Mouse (Mus musculus): ENCODE results near the gene Vmp1. TPM values are rescaled to one million over a fixed set of nuclear protein-coding genes. Genes with fewer than 3 reads are reported as not detected.
A peak's percentile ranks its signal among the peaks of the same experiment; 100 is the strongest.

Vmp1 gene
- polyA plus RNA-seq, 1 experiment from 2014 or later: 90.1 TPM

DNA sequence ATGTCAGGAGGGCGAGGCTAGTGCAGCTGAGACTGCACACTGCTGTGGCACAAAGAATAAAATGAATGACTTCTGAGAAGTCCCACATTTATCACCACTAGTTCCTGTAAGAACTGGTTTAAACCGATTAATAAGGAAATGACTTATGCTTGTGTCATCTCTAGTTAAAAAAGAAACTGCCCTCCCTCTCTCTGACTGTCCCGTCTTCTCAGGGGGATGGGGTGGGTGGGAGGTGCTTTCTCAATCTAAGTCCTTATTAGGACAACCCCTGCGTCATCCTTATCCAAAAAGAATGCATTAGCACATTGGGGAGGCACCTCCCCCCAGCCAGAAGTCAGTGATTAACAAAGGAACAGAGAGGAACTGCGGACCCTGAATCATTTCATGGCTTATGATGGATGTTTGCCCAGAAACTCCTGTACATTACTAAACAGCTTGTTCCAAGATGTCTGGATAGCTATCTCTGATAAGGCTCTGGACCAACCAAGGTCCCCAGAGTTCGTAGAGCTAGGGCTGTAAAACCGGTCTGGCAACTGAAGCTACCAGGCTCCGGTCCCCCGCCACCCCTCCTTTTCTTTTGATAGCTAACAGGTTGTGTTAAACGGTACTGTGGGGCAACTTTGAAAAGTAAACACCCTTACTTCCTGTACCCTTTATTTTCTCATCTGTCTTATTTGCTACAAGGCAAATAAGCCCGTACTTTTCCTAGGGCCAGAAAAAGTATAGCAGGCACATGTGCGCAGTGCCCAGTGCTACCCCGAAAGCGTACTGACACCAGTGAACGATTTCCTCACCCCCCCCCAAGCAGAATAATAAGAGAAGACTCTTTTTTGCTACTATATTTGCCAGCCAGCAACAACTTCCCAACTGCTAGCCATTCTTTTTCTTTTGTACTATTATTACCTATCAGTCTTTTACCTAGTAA is 96.5 kb downstream of the Vmp1 start:
- Histone ChIP-seq H3K9ac (peak overlapping the region; percentile 23; the same call in 1 of the 2 replicates), H3K9me3 (no peaks in the 10 kb centered on the region), H3K4me3 (peak overlapping the region; percentile 38), H3K27me3 (no peaks in the 10 kb centered on the region), H3K4me2 (peak overlapping the region; percentile 37), H3K4me1 (peaks cover 13% of the 10 kb centered on the region), H3K36me3 (no peaks in the 10 kb centered on the region), H3K27ac (peak overlapping the region; percentile 82)
- peak; percentile 84 for ATAC-seq (ENCODE audit: insufficient number of reproducible peaks, low FRiP score, low TSS enrichment, low read depth)
- 5% methylated on average over 15 of the region's 15 CpGs for WGBS

GRCm38 (mm10) chr11:86586177-86586867 is 97.3 kb downstream of the Vmp1 start:
- peak overlapping the region; percentile 82 for H3K27ac ChIP-seq
- 22% methylated on average over 12 of the region's 12 CpGs for WGBS
- no peaks in the 10 kb centered on the region for H3K36me3 ChIP-seq
- H3K27me3 ChIP-seq: no peaks in the 10 kb centered on the region
- peak overlapping the region; percentile 37 for H3K4me2 ChIP-seq
- ATAC-seq (ENCODE audit: insufficient number of reproducible peaks, low FRiP score, low TSS enrichment, low read depth): no peak
- H3K9ac ChIP-seq: peak overlapping the region; percentile 23; the same call in 1 of the 2 replicates
- peak overlapping the region; percentile 38 for H3K4me3 ChIP-seq
- no peaks in the 10 kb centered on the region for H3K9me3 ChIP-seq
- H3K4me1 ChIP-seq: peaks cover 13% of the 10 kb centered on the region

DNA sequence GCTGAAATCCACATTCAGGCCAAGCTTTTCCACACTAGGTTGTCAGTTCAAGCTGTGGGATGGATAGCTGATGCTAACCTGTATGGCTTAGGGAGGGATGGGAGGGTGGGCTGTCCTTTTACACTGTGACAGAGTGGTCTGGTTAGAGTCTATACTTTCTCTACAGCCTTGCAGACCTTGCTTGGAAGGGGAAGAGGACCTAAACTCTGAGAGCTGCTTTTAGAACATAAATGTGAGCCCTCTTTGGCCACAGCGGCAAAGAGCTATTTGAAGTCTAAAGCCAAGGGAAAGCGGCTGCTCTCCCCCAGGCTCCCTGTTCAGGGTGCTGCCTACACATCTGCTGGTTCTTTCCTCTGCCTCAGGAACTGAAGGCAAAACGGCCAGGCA is 98.0 kb downstream of the Vmp1 start:
- no peak for ATAC-seq (ENCODE audit: insufficient number of reproducible peaks, low FRiP score, low TSS enrichment, low read depth)
- no peak overlapping the region for H3K27ac ChIP-seq
- no peaks in the 10 kb centered on the region for H3K27me3 ChIP-seq
- H3K36me3 ChIP-seq: no peaks in the 10 kb centered on the region
- 32% methylated on average over 3 of the region's 3 CpGs for WGBS
- H3K4me3 ChIP-seq: peak overlapping the region; percentile 38
- H3K9ac ChIP-seq: 0 out of 2 replicates have a peak overlapping the region, but pooled peaks have one; percentile 20
- H3K9me3 ChIP-seq: no peaks in the 10 kb centered on the region
- peak overlapping the region; percentile 19 for H3K4me2 ChIP-seq
- H3K4me1 ChIP-seq: peaks cover 13% of the 10 kb centered on the region

DNA sequence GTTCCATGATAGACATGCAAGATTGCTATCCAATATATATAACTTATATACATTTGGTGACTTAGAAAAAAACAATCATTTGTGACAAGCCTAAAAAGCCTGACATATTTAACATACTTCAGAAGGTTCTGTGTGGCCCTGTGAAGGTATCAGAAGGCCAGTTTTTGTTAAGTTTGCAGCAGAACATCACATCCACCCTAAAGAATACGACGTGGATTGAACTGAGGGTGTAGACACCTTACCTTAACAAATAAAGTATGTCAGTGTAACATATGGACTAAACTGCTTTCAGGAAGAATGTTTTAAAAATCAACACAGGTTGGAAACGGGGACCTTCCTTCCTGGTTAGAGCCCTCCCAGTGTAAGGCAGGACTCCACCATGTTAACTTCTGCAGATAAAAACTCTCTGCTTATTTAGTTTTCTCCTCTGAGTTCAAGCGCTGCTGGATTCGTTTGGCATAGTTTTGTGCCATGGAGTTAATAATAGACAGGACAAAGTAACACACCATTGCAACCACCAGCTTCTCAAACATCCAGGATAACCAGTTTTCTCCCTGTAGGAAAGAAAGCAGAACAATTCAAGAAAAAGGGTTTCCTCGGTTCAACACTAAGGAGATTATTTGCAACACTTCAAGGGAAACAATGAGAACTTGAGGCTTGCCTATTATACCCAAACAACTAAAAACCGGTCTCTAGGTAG is 98.6 kb downstream of the Vmp1 start:
- no peaks in the 10 kb centered on the region for H3K9me3 ChIP-seq
- peak overlapping the region; percentile 38 for H3K4me3 ChIP-seq
- WGBS: 77% methylated on average over 7 of the region's 7 CpGs
- ATAC-seq (ENCODE audit: insufficient number of reproducible peaks, low FRiP score, low TSS enrichment, low read depth): no peak
- 0 out of 2 replicates have a peak overlapping the region, but pooled peaks have one; percentile 20 for H3K9ac ChIP-seq
- peaks cover 19% of the 10 kb centered on the region for H3K4me1 ChIP-seq
- no peaks in the 10 kb centered on the region for H3K36me3 ChIP-seq
- H3K27ac ChIP-seq: no peak overlapping the region
- H3K4me2 ChIP-seq: peak overlapping the region; percentile 19; the same call in 1 of the 2 replicates
- H3K27me3 ChIP-seq: no peaks in the 10 kb centered on the region

DNA sequence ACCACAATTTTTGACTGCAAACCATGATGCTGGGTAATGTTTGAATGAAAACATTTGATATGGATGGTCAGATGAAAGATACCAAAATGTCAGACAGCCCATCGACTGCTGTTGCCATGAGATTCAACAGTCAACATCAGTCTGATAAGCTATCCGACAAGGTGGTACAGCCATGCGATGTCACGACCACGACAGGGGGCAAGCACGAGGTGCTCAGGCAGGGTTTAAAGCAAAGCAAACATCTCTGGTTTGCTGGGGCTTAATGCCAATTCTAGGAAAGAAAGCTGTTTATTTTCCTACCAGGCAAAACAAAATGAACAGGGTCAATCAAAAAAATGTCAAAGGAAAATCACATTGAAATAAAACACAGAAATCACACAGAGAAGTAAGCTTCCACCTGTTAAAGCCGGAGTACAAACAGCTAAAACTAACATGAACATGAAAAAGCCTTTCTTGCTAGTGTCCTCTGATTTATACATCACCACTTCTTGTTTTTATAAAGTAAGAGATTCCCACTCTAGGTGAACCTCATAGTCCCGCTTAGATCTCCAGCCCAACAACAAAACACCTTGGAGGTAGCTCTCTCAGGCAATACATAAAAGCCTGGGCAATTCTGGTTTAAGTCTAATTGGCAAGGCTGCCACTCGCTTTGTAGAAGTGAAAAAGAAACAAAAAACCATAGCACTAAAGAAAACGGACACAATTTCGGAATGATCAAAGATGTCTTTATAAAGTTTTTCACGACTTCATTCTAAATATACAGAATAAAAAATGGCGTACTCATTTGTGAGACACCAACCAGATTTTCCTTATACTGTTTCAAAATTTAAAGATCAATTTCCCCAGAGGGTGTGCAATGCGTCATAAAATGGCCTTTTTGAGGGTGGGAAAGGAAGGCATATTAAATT is 99.4 kb downstream of the Vmp1 start:
- H3K9me3 ChIP-seq: no peaks in the 10 kb centered on the region
- ATAC-seq (ENCODE audit: insufficient number of reproducible peaks, low FRiP score, low TSS enrichment, low read depth): no peak
- no peak overlapping the region for H3K9ac ChIP-seq
- no peaks in the 10 kb centered on the region for H3K36me3 ChIP-seq
- H3K4me3 ChIP-seq: no peak overlapping the region
- H3K4me1 ChIP-seq: peaks cover 25% of the 10 kb centered on the region
- H3K4me2 ChIP-seq: no peak overlapping the region
- no peak overlapping the region for H3K27ac ChIP-seq
- WGBS: 89% methylated on average over 14 of the region's 14 CpGs
- H3K27me3 ChIP-seq: no peaks in the 10 kb centered on the region

GRCm38 (mm10) chr11:86583313-86583825 is 100.3 kb downstream of the Vmp1 start:
- H3K4me2 ChIP-seq: no peak overlapping the region
- H3K36me3 ChIP-seq: no peaks in the 10 kb centered on the region
- H3K9me3 ChIP-seq: no peaks in the 10 kb centered on the region
- no peak overlapping the region for H3K4me3 ChIP-seq
- H3K9ac ChIP-seq: no peak overlapping the region
- no peak for ATAC-seq (ENCODE audit: insufficient number of reproducible peaks, low FRiP score, low TSS enrichment, low read depth)
- 91% methylated on average over 3 of the region's 3 CpGs for WGBS
- H3K27ac ChIP-seq: no peak overlapping the region
- peaks cover 31% of the 10 kb centered on the region for H3K4me1 ChIP-seq
- H3K27me3 ChIP-seq: no peaks in the 10 kb centered on the region

- Histone ChIP-seq H3K9ac (no peak overlapping the region), H3K36me3 (no peaks in the 10 kb centered on the region), H3K4me2 (no peak overlapping the region), H3K4me1 (peaks cover 27% of the 10 kb centered on the region), H3K27ac (no peak overlapping the region), H3K9me3 (no peaks in the 10 kb centered on the region), H3K4me3 (no peak overlapping the region), H3K27me3 (no peaks in the 10 kb centered on the region)
- ATAC-seq (ENCODE audit: insufficient number of reproducible peaks, low FRiP score, low TSS enrichment, low read depth): no peak
- WGBS: 86% methylated on average over 7 of the region's 7 CpGs
Observed at GRCm38 (mm10) chr11:86582543-86583260, 100.9 kb downstream of the Vmp1 start.

DNA sequence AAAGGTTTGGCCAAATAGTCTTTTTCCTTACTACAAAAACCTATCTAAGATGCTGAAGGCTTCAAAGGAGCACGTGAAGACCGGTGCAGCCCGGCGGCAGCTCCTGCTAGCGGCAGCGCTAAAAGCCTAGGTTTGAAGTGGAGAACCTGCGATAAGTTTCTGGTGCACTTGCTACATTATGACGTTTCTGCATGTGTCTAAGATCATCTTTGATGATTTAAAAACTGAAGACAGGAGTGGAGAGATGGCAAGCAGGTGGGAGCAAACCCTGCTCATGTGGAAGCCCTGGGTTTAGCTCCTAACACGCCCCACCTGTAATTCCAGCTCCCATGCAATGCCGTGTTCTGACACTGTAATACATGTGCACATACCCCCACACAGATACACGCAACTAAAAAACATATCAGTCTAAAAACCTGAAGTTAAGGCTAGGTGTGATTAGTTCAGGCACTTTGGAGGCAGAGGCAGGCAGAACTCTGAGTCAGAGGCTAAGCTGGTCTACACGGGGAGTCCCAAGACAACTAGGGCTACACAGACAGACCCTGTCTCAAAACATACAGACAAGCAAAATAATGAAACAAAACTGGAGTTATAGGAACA is 101.6 kb downstream of the Vmp1 start:
- H3K4me2 ChIP-seq: no peak overlapping the region
- no peaks in the 10 kb centered on the region for H3K27me3 ChIP-seq
- no peaks in the 10 kb centered on the region for H3K36me3 ChIP-seq
- no peak overlapping the region for H3K4me3 ChIP-seq
- no peak overlapping the region for H3K27ac ChIP-seq
- WGBS: 88% methylated on average over 12 of the region's 12 CpGs
- H3K9me3 ChIP-seq: no peaks in the 10 kb centered on the region
- peaks cover 24% of the 10 kb centered on the region for H3K4me1 ChIP-seq
- ATAC-seq (ENCODE audit: insufficient number of reproducible peaks, low FRiP score, low TSS enrichment, low read depth): no peak
- H3K9ac ChIP-seq: no peak overlapping the region

- Histone ChIP-seq H3K9me3 (no peaks in the 10 kb centered on the region), H3K9ac (no peak overlapping the region), H3K4me2 (no peak overlapping the region), H3K4me1 (peaks cover 19% of the 10 kb centered on the region), H3K27me3 (no peaks in the 10 kb centered on the region), H3K36me3 (no peaks in the 10 kb centered on the region), H3K27ac (peak overlapping the region; percentile 51; the same call in 1 of the 2 replicates), H3K4me3 (no peak overlapping the region)
- ATAC-seq (ENCODE audit: insufficient number of reproducible peaks, low FRiP score, low TSS enrichment, low read depth): no peak
- WGBS: 63% methylated on average over 11 of the region's 11 CpGs
Observed at GRCm38 (mm10) chr11:86581250-86581753, 102.3 kb downstream of the Vmp1 start.

Data from limb, embryonic 15.5 days (tissue).